Mouse (Mus musculus) MEL (cell line): Measurements from ENCODE around the gene Inava. TPM values are rescaled to one million over a fixed set of nuclear protein-coding genes. Genes with fewer than 3 reads are reported as not detected.

Experiments used
- DNase-seq: peaks from one replicate; pipeline ENCODE4 v3.0.0; 2011; ENCODE audit warnings: low read depth, low spot score
- H3K27ac ChIP-seq: 2 replicates; pipeline ENCODE4 v1.5.1; 2012; ENCODE audit warnings: low read depth, mild to moderate bottlenecking, control low read depth, low read length, moderate library complexity; ENCODE audit not compliant: control insufficient read depth
- H3K27me3 ChIP-seq, 2 experiments: fragments of 150-350 bp in 1 of 2; sonication (generic) in 1 of 2; 2 replicates each; pipeline ENCODE4 v1.6.1; 2012; ENCODE audit warnings: low read length in 2 of 2, mild to moderate bottlenecking in 2 of 2, improper control_type of control experiment in 1 of 2, moderate library complexity in 1 of 2; ENCODE audit not compliant: insufficient read depth in 2 of 2, control insufficient read depth in 1 of 2
- H3K36me3 ChIP-seq, 2 experiments: 2 replicates each; pipeline ENCODE4 v1.6.1; 2012 to 2014; ENCODE audit warnings: low read length in 2 of 2, improper control_type of control experiment in 1 of 2, inconsistent platforms in 1 of 2, mild to moderate bottlenecking in 1 of 2; ENCODE audit not compliant: insufficient read depth in 2 of 2, control insufficient read depth in 1 of 2
- H3K4me1 ChIP-seq, 2 experiments: fragments of 150-350 bp in 1 of 2; sonication (generic) in 1 of 2; 2 replicates each; pipeline ENCODE4 v1.6.1; 2012; ENCODE audit warnings: low read length in 2 of 2, improper control_type of control experiment in 1 of 2, mild to moderate bottlenecking in 1 of 2; ENCODE audit not compliant: insufficient read depth in 2 of 2, control insufficient read depth in 1 of 2
- H3K4me3 ChIP-seq, 2 experiments: fragments of 150-350 bp in 1 of 2; sonication (generic) in 1 of 2; 2 replicates each; pipeline ENCODE4 v1.5.1; 2012; ENCODE audit warnings: low read depth in 2 of 2, low read length in 2 of 2, mild to moderate bottlenecking in 2 of 2, moderate library complexity in 2 of 2, control low read depth in 1 of 2, improper control_type of control experiment in 1 of 2; ENCODE audit not compliant: control insufficient read depth in 1 of 2, insufficient read depth in 1 of 2
- H3K79me2 ChIP-seq: 2 replicates; pipeline ENCODE4 v1.6.1; 2012; ENCODE audit warnings: mild to moderate bottlenecking, low read length, moderate library complexity; ENCODE audit not compliant: control insufficient read depth, poor library complexity, insufficient read depth
- H3K9ac ChIP-seq: 2 replicates; pipeline ENCODE4 v1.6.1; 2012; ENCODE audit warnings: low read depth, mild to moderate bottlenecking, control low read depth, low read length, moderate library complexity; ENCODE audit not compliant: control insufficient read depth, poor library complexity, severe bottlenecking
- H3K9me3 ChIP-seq: fragments of 150-350 bp; sonication (generic); replicated peaks from 2 replicates; pipeline ENCODE4 v1.6.1; 2012; ENCODE audit warnings: mild to moderate bottlenecking, low read length, improper control_type of control experiment, moderate library complexity; ENCODE audit not compliant: insufficient read depth
- CHD1 ChIP-seq: IDR thresholded peaks from 2 replicates; pipeline ENCODE4 v1.6.1; 2012; ENCODE audit warnings: low read depth, mild to moderate bottlenecking, inconsistent platforms, low read length, improper control_type of control experiment
- CTCF ChIP-seq, 3 experiments: IDR thresholded peaks in 2 of 3; conservative IDR thresholded peaks in 1 of 3; 2 replicates each; pipeline ENCODE4 v1.5.1; 2011 to 2012; ENCODE audit warnings: low read length in 3 of 3, low read depth in 2 of 3, mild to moderate bottlenecking in 2 of 3, improper control_type of control experiment in 1 of 3, inconsistent platforms in 1 of 3, mixed read lengths in 1 of 3, moderate library complexity in 1 of 3; ENCODE audit not compliant: control insufficient read depth in 1 of 3, insufficient read depth in 1 of 3, poor library complexity in 1 of 3, severe bottlenecking in 1 of 3
- E2F4 ChIP-seq: IDR thresholded peaks from 2 replicates; pipeline ENCODE4 v1.6.1; 2011; ENCODE audit warnings: low read depth, low read length, improper control_type of control experiment, borderline replicate concordance
- ETS1 ChIP-seq: IDR thresholded peaks from 2 replicates; pipeline ENCODE4 v1.6.1; 2012; ENCODE audit warnings: low read depth, mild to moderate bottlenecking, inconsistent platforms, low read length, improper control_type of control experiment, moderate library complexity
- MAFK ChIP-seq: IDR thresholded peaks from 2 replicates; pipeline ENCODE4 v1.6.1; 2011; ENCODE audit warnings: low read depth, mild to moderate bottlenecking, low read length, improper control_type of control experiment, borderline replicate concordance
- MAX ChIP-seq: IDR thresholded peaks from 2 replicates; pipeline ENCODE4 v1.6.1; 2011; ENCODE audit warnings: low read length, improper control_type of control experiment
- MXI1 ChIP-seq: IDR thresholded peaks from 2 replicates; pipeline ENCODE4 v1.6.1; 2011; ENCODE audit warnings: mild to moderate bottlenecking, low read depth, low read length, improper control_type of control experiment
- NRF1 ChIP-seq: IDR thresholded peaks from 2 replicates; pipeline ENCODE4 v1.6.1; 2014; ENCODE audit warnings: low read depth, mild to moderate bottlenecking, inconsistent platforms, low read length, improper control_type of control experiment, moderate library complexity; ENCODE audit not compliant: poor library complexity, insufficient read depth, severe bottlenecking
- POLR2A ChIP-seq, 2 experiments: IDR thresholded peaks; 2 replicates each; pipeline ENCODE4 v1.6.1; 2011 to 2012; ENCODE audit warnings: low read length in 2 of 2, mild to moderate bottlenecking in 2 of 2, control low read depth in 1 of 2, improper control_type of control experiment in 1 of 2, low read depth in 1 of 2, moderate library complexity in 1 of 2; ENCODE audit not compliant: control insufficient read depth in 1 of 2, insufficient read depth in 1 of 2, poor library complexity in 1 of 2
- POLR2AphosphoS2 ChIP-seq: IDR thresholded peaks from 2 replicates; pipeline ENCODE4 v1.6.1; 2011; ENCODE audit warnings: low read length, improper control_type of control experiment
- POLR2AphosphoS5 ChIP-seq: IDR thresholded peaks from 2 replicates; pipeline ENCODE4 v1.6.1; 2012; ENCODE audit warnings: low read depth, borderline replicate concordance, mild to moderate bottlenecking, inconsistent platforms, low read length, moderate library complexity, mixed read lengths
- RCOR1 ChIP-seq: IDR thresholded peaks from 2 replicates; pipeline ENCODE4 v1.6.1; 2012; ENCODE audit warnings: low read depth, mild to moderate bottlenecking, inconsistent platforms, low read length, improper control_type of control experiment
- SMC3 ChIP-seq: IDR thresholded peaks from 2 replicates; pipeline ENCODE4 v1.6.1; 2011; ENCODE audit warnings: low read depth, low read length, improper control_type of control experiment
- TAL1 ChIP-seq: IDR thresholded peaks from 2 replicates; pipeline ENCODE4 v1.6.1; 2012; ENCODE audit warnings: mild to moderate bottlenecking, inconsistent platforms, low read length, moderate library complexity, mixed read lengths
- TCF12 ChIP-seq: IDR thresholded peaks from 2 replicates; pipeline ENCODE4 v1.6.1; 2014; ENCODE audit warnings: low read depth, mild to moderate bottlenecking, inconsistent platforms, low read length, improper control_type of control experiment, moderate library complexity
- UBTF ChIP-seq: IDR thresholded peaks from 2 replicates; pipeline ENCODE4 v1.6.1; 2012; ENCODE audit warnings: low read depth, mild to moderate bottlenecking, inconsistent platforms, low read length, improper control_type of control experiment, moderate library complexity, borderline replicate concordance; ENCODE audit not compliant: insufficient read depth
- ZC3H11A ChIP-seq: IDR thresholded peaks from 2 replicates; pipeline ENCODE4 v1.6.1; 2012; ENCODE audit warnings: low read depth, mild to moderate bottlenecking, inconsistent platforms, low read length, improper control_type of control experiment
- ZNF384 ChIP-seq: IDR thresholded peaks from 2 replicates; pipeline ENCODE4 v1.6.1; 2012; ENCODE audit warnings: low read depth, mild to moderate bottlenecking, inconsistent platforms, low read length, improper control_type of control experiment
- polyA plus RNA-seq, 2 experiments: library from polyadenylated mRNA; stranded (reverse) in 1 of 2; unstranded in 1 of 2; fragments of >175 nt in 1 of 2; fragments of >200 nt in 1 of 2; gene quantifications; 2 replicates each; pipeline versions ENCODE4 v1.2.1 to v1.2.4; 2012; ENCODE audit warnings: low replicate concordance in 2 of 2, low read depth in 1 of 2; ENCODE audit not compliant: insufficient read length in 2 of 2, insufficient read depth in 1 of 2, missing spikeins in 1 of 2
- total RNA-seq: library from RNA; depleted of rRNA; stranded (reverse); fragments of 300-350 nt; gene quantifications from 2 replicates; pipeline ENCODE4 v1.2.3, GENCODE M21; 2012

The Inava gene
- total and polyA plus RNA-seq, 3 experiments, result 0.12 to 0.65 TPM; not detected in 1

- TF ChIP-seq POLR2AphosphoS5, result no peak
- Histone ChIP-seq H3K4me1 (peaks cover 0 to 3% of the 10 kb centered on the region in 2 experiments; a peak in 1 of 4 replicates), H3K4me3 (no peak overlapping the region), H3K9me3 (no peaks in the 10 kb centered on the region), H3K9ac (no peak overlapping the region), H3K36me3 (peaks cover 0 to 3% of the 10 kb centered on the region in 2 experiments; a peak in 2 of 4 replicates), H3K27ac (no peak overlapping the region), H3K79me2 (no peaks in the 10 kb centered on the region), H3K27me3 (no peaks in the 10 kb centered on the region)
- no peak for DNase-seq
Measured at GRCm38 (mm10) chr1:136231596-136231995, 2.5 kb downstream of the Inava start.

DNA sequence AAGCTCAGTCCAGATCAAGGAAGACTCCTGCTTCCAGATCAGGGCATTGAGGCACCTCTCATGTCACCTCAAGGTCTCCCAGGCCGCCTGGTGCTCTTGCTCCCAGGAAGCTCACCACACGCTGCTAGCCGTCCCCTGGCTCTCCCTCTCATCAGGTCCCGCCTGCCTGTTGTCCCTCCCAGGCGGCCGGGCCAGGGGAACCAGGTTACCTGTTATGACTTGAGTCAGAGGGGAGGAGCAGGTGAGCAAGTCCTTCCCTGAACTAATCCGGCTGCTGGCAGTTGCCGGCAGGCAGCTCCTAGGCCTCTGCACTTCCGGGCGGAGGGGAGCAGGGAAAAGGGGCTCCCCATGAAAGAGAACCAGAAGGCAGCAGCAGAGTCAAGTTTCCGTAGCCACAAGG, 3.9 kb downstream of the Inava start:
- peaks cover 0 to 3% of the 10 kb centered on the region in 2 experiments; a peak in 1 of 4 replicates for H3K4me1 ChIP-seq
- H3K9me3 ChIP-seq, result no peaks in the 10 kb centered on the region
- peaks cover 0 to 3% of the 10 kb centered on the region in 2 experiments; a peak in 2 of 4 replicates for H3K36me3 ChIP-seq
- DNase-seq, result no peak
- no peak overlapping the region for H3K9ac ChIP-seq
- H3K4me3 ChIP-seq, result no peak overlapping the region
- no peaks in the 10 kb centered on the region for H3K79me2 ChIP-seq
- H3K27ac ChIP-seq, result no peak overlapping the region
- H3K27me3 ChIP-seq, result no peaks in the 10 kb centered on the region
- TF ChIP-seq ZNF384 (no peak), CHD1 (no peak), MXI1 (no peak), ZC3H11A (no peak), ETS1 (no peak), TCF12 (no peak), NRF1 (no peak), UBTF (no peak), POLR2AphosphoS5 (no peak), CTCF (IDR thresholded peaks at IDR 0.05 in 2 of 3, conservative IDR thresholded peaks at IDR 0.05 in 1 of 3; ENCODE audit: control insufficient read depth in 1 of 3, insufficient read depth in 1 of 3, low read depth in 2 of 3, low read length in 3 of 3, poor library complexity in 1 of 3, severe bottlenecking in 1 of 3) (no peak), SMC3 (no peak), E2F4 (no peak), POLR2A (IDR thresholded peaks at IDR 0.05; ENCODE audit: control insufficient read depth in 1 of 2, insufficient read depth in 1 of 2, low read depth in 1 of 2, low read length in 2 of 2, poor library complexity in 1 of 2) (no peak), TAL1 (no peak), MAFK (no peak), MAX (no peak), RCOR1 (no peak), POLR2AphosphoS2 (no peak)
